Mouse (Mus musculus) right cerebral cortex, postnatal 10 days (tissue): ENCODE measurements at regions not wholly inside any gene's neighbourhood (a gene's known extent, or its start where the extent isn't known, plus 50 kb on each side); places are given as distances from the start of the nearest gene placed in this dataset.
A peak's percentile ranks its signal among the peaks of the same experiment; 100 is the strongest.

Source experiments
- DNase-seq, 2 experiments: peaks; one replicate each; pipeline ENCODE4 v3.0.0; 2021; ENCODE audit warnings: low spot score in 2 of 2

DNA sequence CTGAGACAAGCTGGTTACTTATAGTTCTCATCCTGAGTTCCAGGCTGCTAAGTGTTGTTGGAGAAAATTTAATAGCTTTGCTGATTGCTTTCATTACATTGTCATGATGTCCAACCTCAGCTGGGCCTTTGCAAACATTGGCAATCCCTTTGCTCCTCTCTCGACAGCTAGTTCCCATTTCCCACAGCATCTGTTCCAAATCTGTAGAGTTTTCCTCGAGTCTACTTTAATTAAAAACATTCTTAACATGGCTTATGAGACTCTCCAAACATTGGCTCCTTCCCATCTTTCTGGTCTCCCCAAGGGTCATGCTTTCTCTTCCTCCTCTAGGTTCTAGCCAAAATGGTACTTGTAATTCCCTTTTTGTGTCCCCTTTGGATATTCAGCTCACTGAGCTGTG is 672.6 kb upstream of the Gm8797 start:
- no peak for DNase-seq

DNA sequence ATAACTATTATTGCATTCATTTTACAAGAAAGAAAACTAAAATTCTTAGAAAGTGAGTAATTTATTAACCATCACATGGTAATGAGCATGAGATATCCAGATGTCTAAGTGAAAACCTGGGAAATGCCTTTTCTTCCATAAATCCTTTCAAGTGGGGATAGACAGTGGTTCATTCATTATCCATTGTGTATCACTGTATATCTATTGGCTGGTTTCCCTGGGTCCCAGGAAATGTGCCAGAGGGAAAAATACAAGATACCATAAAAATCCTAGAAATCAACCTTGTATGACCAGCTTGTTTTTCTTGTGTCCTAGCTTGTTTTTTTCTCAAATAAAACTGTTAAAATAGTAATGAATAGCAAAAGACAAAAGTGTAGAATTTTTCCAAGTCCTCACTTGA is 663.9 kb upstream of the Gm8797 start:
- DNase-seq = no peak

DNA sequence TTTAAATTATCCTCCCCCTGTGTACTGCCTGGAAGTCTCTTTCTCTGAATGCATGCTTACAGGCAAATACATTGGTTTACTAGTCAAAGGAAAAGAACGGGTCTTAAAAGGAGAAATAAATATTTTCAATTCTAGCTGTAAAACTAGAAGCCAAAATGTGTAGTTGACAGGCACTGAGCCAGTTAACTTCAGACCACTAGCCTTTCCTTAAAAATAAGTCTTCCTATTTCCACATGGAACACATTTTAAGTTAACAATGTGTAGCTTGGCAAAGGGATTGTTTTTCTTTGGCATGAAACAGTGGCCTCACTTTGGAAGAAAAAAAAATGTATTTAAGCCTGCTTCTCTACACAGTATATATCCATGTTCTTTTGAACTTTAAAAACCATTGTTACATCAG is 661.7 kb upstream of the Gm8797 start:
- no peak for DNase-seq

DNA sequence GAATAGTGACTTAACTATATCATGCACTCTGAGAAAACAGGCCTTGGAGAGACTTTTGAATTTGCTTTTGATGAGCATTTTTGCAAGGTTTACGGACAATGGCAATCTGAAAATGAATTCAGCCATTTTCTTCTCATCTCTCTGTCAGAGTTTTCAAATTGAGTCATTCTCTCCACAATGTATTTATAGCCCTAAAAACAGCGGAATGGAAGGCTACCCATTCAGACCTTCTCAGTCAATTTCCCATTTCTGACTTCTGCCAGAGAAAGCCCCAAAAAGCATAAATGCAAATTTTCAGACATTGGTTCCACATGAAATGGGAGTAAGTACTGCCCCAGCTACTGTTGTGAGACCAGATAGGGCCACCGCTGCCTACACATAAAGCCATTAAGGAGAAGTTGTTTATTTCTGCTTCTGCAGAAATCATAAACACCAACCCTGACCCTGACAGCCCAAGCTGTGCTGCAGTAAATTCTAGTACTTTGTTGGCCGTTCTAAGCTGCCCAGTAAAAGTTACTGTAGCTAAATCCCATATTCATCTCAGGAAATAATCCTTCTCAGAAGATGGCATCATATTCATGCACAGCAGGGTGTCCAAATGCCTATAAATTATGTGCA is 661.1 kb upstream of the Gm8797 start:
- DNase-seq = no peak

DNA sequence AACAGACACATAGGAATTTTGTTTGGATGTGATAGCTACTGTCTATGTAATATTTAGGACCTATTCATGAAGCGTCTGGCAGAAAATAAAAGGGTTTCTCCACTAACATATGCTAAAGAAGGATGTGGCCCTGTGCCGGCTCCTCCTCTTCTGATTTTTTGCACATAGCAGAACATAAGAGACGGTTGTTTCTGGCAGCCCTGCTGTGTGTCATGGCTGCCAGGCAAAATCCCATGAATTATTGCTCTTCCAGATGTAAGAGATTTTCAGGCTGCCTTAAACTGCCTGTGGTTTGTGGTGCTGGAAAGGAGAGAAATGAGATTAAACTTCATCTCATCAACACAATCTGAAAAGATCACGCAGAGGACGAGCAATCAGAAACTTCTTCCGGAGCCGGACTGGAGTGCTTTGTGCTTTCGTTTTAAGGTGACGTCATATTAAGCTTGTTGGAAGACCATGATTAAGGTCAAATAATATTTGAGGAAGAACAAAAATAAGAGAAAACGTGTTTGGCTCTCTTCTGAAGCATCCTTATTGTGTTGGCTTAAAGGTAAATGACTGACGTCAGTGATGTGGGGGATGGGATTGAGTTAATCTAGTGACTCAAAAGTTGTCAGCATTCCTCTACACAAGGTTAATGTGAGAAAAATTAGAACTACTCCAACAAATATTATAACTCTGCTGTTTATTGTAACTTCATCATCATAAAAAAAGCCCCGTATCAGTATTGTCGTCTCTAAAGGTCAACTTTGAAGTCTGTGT is 660.3 kb upstream of the Gm8797 start:
- peak; percentile 29 for DNase-seq

DNA sequence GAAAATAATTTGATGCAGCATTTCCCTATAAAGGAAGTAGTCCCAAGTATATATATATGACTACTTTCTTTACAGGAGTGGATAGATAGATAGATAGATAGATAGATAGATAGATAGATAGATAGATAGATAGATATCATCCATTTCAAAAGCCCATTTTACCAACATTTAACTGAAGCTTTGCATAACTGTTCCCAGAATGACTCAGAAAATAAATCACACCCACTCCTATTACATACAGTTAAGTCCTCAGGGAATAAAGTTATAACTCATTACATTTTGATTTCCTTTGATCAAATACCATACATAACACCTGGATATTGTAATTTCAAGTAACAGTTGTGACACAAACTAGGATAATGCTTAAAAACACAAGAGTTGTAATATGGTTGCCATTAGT is 659.6 kb upstream of the Gm8797 start:
- no peak for DNase-seq
